Mouse (Mus musculus) olfactory bulb, adult 2 months (tissue): ENCODE results near the gene Kcnt1.

Source experiments
- CTCF ChIP-seq: fragments of 200-500 bp; IDR thresholded peaks from 2 replicates; pipeline ENCODE4 v1.5.1; 2012; ENCODE audit warnings: low read depth, mild to moderate bottlenecking, low read length, moderate library complexity; ENCODE audit not compliant: insufficient read depth
- POLR2A ChIP-seq: fragments of 200-500 bp; IDR thresholded peaks from 2 replicates; pipeline ENCODE4 v1.6.1; 2012; ENCODE audit warnings: mild to moderate bottlenecking, low read depth, low read length, moderate library complexity; ENCODE audit not compliant: insufficient read depth

DNA sequence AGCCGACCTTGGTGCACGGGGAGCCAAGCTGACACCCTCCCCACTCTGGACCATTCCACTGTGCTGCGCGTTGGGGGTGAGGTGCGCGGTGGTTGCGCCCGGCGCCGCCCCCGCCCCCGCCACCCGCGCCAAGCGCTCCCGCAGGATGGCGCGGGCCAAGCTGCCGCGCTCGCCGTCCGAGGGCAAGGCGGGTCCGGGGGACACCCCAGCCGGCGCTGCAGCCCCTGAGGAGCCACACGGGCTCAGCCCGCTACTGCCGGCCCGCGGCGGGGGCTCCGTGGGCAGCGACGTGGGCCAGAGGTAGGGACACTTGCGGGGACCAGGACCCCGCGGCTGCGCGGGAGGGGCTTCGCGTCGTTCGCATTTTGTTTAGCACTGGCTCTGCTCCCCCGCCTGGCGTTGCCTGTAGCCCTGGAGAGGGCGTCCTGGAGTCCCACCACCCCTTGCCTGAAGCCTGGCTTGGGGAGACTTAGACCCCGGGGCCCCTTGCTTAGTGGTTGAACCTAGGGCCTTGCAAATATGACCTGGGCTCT, 14.3 kb downstream of the Kcnt1 start:
- TF ChIP-seq POLR2A (peak; percentile 66; the same call in 1 of the 2 replicates), CTCF (no peak)
